Comparison of ENCODE assay signal across 35 mouse cellular contexts in genomic region chr1:52620442-52620841, GRCm38 (mm10).
"Had no signal": no experiment of that assay in that cellular context is flagged by ENCODE, and none has a peak within 500 bp of the region (broad histone marks: within the 10 kb centered on the region; RNA-seq: fewer than 3 reads in every experiment).

No protein-coding gene starts in this region.

- H3K27ac ChIP-seq: heart, embryonic 13.5 days; heart, embryonic 15.5 days; hindbrain, embryonic 10.5 days; hindbrain, embryonic 12.5 days; hindbrain, embryonic 13.5 days; hindbrain, embryonic 14.5 days; hindbrain, embryonic 15.5 days; hindbrain, postnatal 0 days; intestine, embryonic 15.5 days; kidney, embryonic 15.5 days; kidney, postnatal 0 days; layer of hippocampus, adult 2 months; left cerebral cortex, adult 2 months had no signal

- H3K4me3 ChIP-seq: heart, embryonic 12.5 days; heart, embryonic 13.5 days; heart, embryonic 15.5 days; hindbrain, embryonic 10.5 days; hindbrain, embryonic 12.5 days; hindbrain, embryonic 13.5 days; hindbrain, embryonic 15.5 days; intestine, embryonic 15.5 days; kidney, embryonic 15.5 days; layer of hippocampus, adult 2 months; left cerebral cortex, adult 2 months had no signal

- H3K4me1 ChIP-seq: heart, embryonic 12.5 days; heart, embryonic 13.5 days; heart, embryonic 15.5 days; hindbrain, embryonic 10.5 days; hindbrain, embryonic 12.5 days; hindbrain, embryonic 13.5 days; hindbrain, embryonic 15.5 days; intestine, embryonic 15.5 days; kidney, embryonic 15.5 days had no signal

- ATAC-seq: hindbrain, embryonic 16.5 days; hindbrain, postnatal 0 days; inflammation-experienced regulatory T-cells, adult 6 months; intestine, embryonic 15.5 days; intestine, embryonic 16.5 days; intestine, postnatal 0 days had no signal

- H3K4me2 ChIP-seq: heart, embryonic 11.5 days; heart, embryonic 12.5 days; heart, embryonic 13.5 days; heart, embryonic 15.5 days; hindbrain, embryonic 12.5 days; hindbrain, embryonic 13.5 days; hindbrain, embryonic 14.5 days; hindbrain, embryonic 15.5 days; intestine, embryonic 15.5 days; kidney, embryonic 15.5 days had no signal

- H3K9me3 ChIP-seq: heart, embryonic 13.5 days; heart, embryonic 15.5 days; hindbrain, embryonic 10.5 days; hindbrain, embryonic 12.5 days; hindbrain, embryonic 13.5 days; hindbrain, embryonic 15.5 days; intestine, embryonic 15.5 days; kidney, embryonic 15.5 days had no signal

- H3K27me3 ChIP-seq: heart, embryonic 12.5 days; heart, embryonic 13.5 days; heart, embryonic 15.5 days; hindbrain, embryonic 12.5 days; hindbrain, embryonic 13.5 days; hindbrain, embryonic 15.5 days; intestine, embryonic 15.5 days; kidney, embryonic 15.5 days had no signal

- DNase-seq: heart, postnatal 10 days; heart, postnatal 14 days; heart, postnatal 36 days; heart, postnatal 4 days; kidney, adult 11 months; kidney, adult 18-20 months; kidney, adult 2 months; kidney, adult 8-10 months; kidney, adult 9 months; kidney, postnatal 10 days; kidney, postnatal 14 days; kidney, postnatal 25 days; kidney, postnatal 36 days; kidney, postnatal 4 days; layer of hippocampus, adult 9-11 months; layer of hippocampus, postnatal 36 days had no signal

- H3K36me3 ChIP-seq: heart, embryonic 12.5 days; heart, embryonic 13.5 days; heart, embryonic 15.5 days; hindbrain, embryonic 10.5 days; hindbrain, embryonic 12.5 days; hindbrain, embryonic 13.5 days; hindbrain, embryonic 15.5 days; intestine, embryonic 15.5 days; kidney, embryonic 15.5 days had no signal

- H3K9ac ChIP-seq: heart, embryonic 12.5 days; heart, embryonic 13.5 days; heart, embryonic 15.5 days; hindbrain, embryonic 12.5 days; hindbrain, embryonic 13.5 days; hindbrain, embryonic 14.5 days; hindbrain, embryonic 15.5 days; intestine, embryonic 15.5 days; kidney, embryonic 15.5 days had no signal
